ENCODE assay signal across 10 mouse cellular contexts in genomic region chr8:49035519-49035918, GRCm38 (mm10).
DNase-seq lines count a peak whose midpoint lies in the region; ATAC-seq and TF ChIP-seq lines count a peak whose summit lies in the region.
"Had no signal": no experiment of that assay in that cellular context is flagged by ENCODE, and none has a peak within 500 bp of the region (broad histone marks: within the 10 kb centered on the region; RNA-seq: fewer than 3 reads in every experiment).

No protein-coding gene starts in this region.

- no peak overlapping the region for H3K27ac ChIP-seq in ES-E14 (ENCODE audit: insufficient read depth, low read depth, low read length, poor library complexity, severe bottlenecking)
- no peak overlapping the region for H3K27ac ChIP-seq in embryonic facial prominence, embryonic 14.5 days (replicated peaks; ENCODE audit: low read depth, low read length)
- H3K27ac ChIP-seq in midbrain, embryonic 15.5 days: no peak overlapping the region

- 42% methylated on average over 8 of the region's 8 CpGs for WGBS in embryonic facial prominence, embryonic 14.5 days
- 24% methylated on average over 8 of the region's 8 CpGs for WGBS in midbrain, embryonic 15.5 days

- no peak overlapping the region for H3K4me2 ChIP-seq in embryonic facial prominence, embryonic 14.5 days (ENCODE audit: low read depth, low read length)
- H3K4me2 ChIP-seq in midbrain, embryonic 15.5 days: no peak overlapping the region

- DNase-seq in heart, adult 8-10 months (ENCODE audit: low spot score): peak; percentile 5
- no peak for DNase-seq in heart, adult 11 months
- DNase-seq in ES-E14 (ENCODE audit: low read depth, low spot score): peak; percentile 59
- peak; percentile 54 for DNase-seq in embryonic facial prominence, embryonic 14.5 days (ENCODE audit: low spot score)
- peak; percentile 24 to 32 for DNase-seq in kidney, postnatal 4 days
- DNase-seq in spleen, postnatal 4 days (ENCODE audit: low spot score in 2 of 2): no peak
- DNase-seq in lung, postnatal 14 days: no peak

- no peaks in the 10 kb centered on the region for H3K27me3 ChIP-seq in embryonic facial prominence, embryonic 14.5 days (replicated peaks; ENCODE audit: control insufficient read depth, insufficient read depth, low read length)
- no peaks in the 10 kb centered on the region for H3K27me3 ChIP-seq in midbrain, embryonic 15.5 days (replicated peaks)
- H3K27me3 ChIP-seq: megakaryocyte, embryonic 14.5 days had no signal

- H3K4me1 ChIP-seq in ES-E14 (ENCODE audit: control insufficient read depth in 2 of 2, insufficient read depth in 2 of 2, low read length in 2 of 2, poor library complexity in 1 of 2): no peaks in the 10 kb centered on the region
- no peaks in the 10 kb centered on the region for H3K4me1 ChIP-seq in embryonic facial prominence, embryonic 14.5 days (ENCODE audit: control insufficient read depth, insufficient read depth, low read length)
- H3K4me1 ChIP-seq in midbrain, embryonic 15.5 days: no peaks in the 10 kb centered on the region
- H3K4me1 ChIP-seq: megakaryocyte, embryonic 14.5 days had no signal

- H3K36me3 ChIP-seq in ES-E14 (ENCODE audit: control insufficient read depth, insufficient read depth, low read length, poor library complexity, severe bottlenecking): no peaks in the 10 kb centered on the region
- H3K36me3 ChIP-seq in embryonic facial prominence, embryonic 14.5 days (ENCODE audit: control insufficient read depth, insufficient read depth, low read length): no peaks in the 10 kb centered on the region
- H3K36me3 ChIP-seq in midbrain, embryonic 15.5 days (replicated peaks): no peaks in the 10 kb centered on the region
- H3K36me3 ChIP-seq: G1E had no signal

- in situ Hi-C loops in ES-E14 (cut with MboI; ENCODE audit: low sequenced_read_pairs in 2 of 2, unreplicated experiment in 2 of 2): no loop called here

- H3K9ac ChIP-seq in ES-E14 (ENCODE audit: insufficient read depth, low read depth, low read length, poor library complexity, severe bottlenecking): no peak overlapping the region
- no peak overlapping the region for H3K9ac ChIP-seq in embryonic facial prominence, embryonic 14.5 days (ENCODE audit: low read depth, low read length)
- no peak overlapping the region for H3K9ac ChIP-seq in midbrain, embryonic 15.5 days

- no peak overlapping the region for H3K4me3 ChIP-seq in ES-E14 (ENCODE audit: insufficient read depth in 1 of 2, low read depth in 1 of 2, low read length in 2 of 2, poor library complexity in 1 of 2, severe bottlenecking in 1 of 2)
- H3K4me3 ChIP-seq in embryonic facial prominence, embryonic 14.5 days (ENCODE audit: low read depth, low read length): no peak overlapping the region
- H3K4me3 ChIP-seq in midbrain, embryonic 15.5 days: no peak overlapping the region
- H3K4me3 ChIP-seq: megakaryocyte, embryonic 14.5 days had no signal

- ATAC-seq in embryonic facial prominence, embryonic 14.5 days (ENCODE audit: low read depth): no peak
- 0 out of 2 replicates have a peak, but pooled peaks have one; percentile 45 for ATAC-seq in midbrain, embryonic 15.5 days (replicated peaks)

- no peaks in the 10 kb centered on the region for H3K9me3 ChIP-seq in ES-E14 (ENCODE audit: control insufficient read depth, insufficient read depth, low read depth, low read length)
- H3K9me3 ChIP-seq in embryonic facial prominence, embryonic 14.5 days (ENCODE audit: control insufficient read depth, low read length): 0 out of 2 replicates have a peak, but pooled peaks cover 5% of the 10 kb centered on the region
- no peaks in the 10 kb centered on the region for H3K9me3 ChIP-seq in midbrain, embryonic 15.5 days

TF ChIP-seq in ES-E14, 5 proteins besides CTCF, POLR2A, EP300 and RAD21:
- TF ChIP-seq MAFK (IDR thresholded peaks at IDR 0.05; ENCODE audit: insufficient read depth, low read depth, low read length) (no peak), ZC3H11A (IDR thresholded peaks at IDR 0.05; ENCODE audit: borderline replicate concordance, low read depth, low read length) (peak; percentile 81)

Comparison
In these comparisons a context has a peak if more than half of its experiments do, and no peak if none do; other contexts are left out.
1. DNase-seq: peak in heart, adult 8-10 months (single experiment), ES-E14 (single experiment), embryonic facial prominence, embryonic 14.5 days (single experiment) and kidney, postnatal 4 days (2 of 2); none in heart, adult 11 months (single experiment), spleen, postnatal 4 days (0 of 2) and lung, postnatal 14 days (single experiment).